8 mouse cellular contexts compared by ENCODE assay signal in genomic region chr8:112061372-112061771, GRCm38 (mm10). TPM values are rescaled to one million over a fixed set of nuclear protein-coding genes. Genes with fewer than 3 reads are reported as not detected.
DNase-seq lines count a peak whose midpoint lies in the region; ATAC-seq lines count a peak whose summit lies in the region.
"Had no signal": no experiment of that assay in that cellular context is flagged by ENCODE, and none has a peak within 500 bp of the region (broad histone marks: within the 10 kb centered on the region; RNA-seq: fewer than 3 reads in every experiment).

No protein-coding gene starts in this region.

- peak; percentile 49 for DNase-seq in kidney, adult 9 months
- peak; percentile 56 for DNase-seq in A20 (ENCODE audit: low read depth, low spot score)
- DNase-seq in cerebellum, adult 8-10 months, result peak; percentile 37
- DNase-seq in induced T-regulatory cell, adult 2 months (ENCODE audit: low read depth), result peak; percentile 64
- DNase-seq in natural killer cell, adult 2 months (ENCODE audit: low spot score in 2 of 2), result peak; percentile 2 to 6

- H3K9me3 ChIP-seq in kidney, embryonic 15.5 days (replicated peaks), result no peaks in the 10 kb centered on the region

- H3K36me3 ChIP-seq in kidney, embryonic 15.5 days, result no peaks in the 10 kb centered on the region

- H3K27ac ChIP-seq in kidney, embryonic 15.5 days, result no peak overlapping the region
- H3K27ac ChIP-seq: macrophage had no signal

- H3K9ac ChIP-seq in kidney, embryonic 15.5 days, result no peak overlapping the region

- no peaks in the 10 kb centered on the region for H3K27me3 ChIP-seq in kidney, embryonic 15.5 days

- 38% methylated on average over 4 of the region's 4 CpGs for WGBS in kidney, embryonic 15.5 days

- H3K4me1 ChIP-seq in kidney, embryonic 15.5 days, result no peaks in the 10 kb centered on the region

- H3K4me3 ChIP-seq in kidney, embryonic 15.5 days (replicated peaks), result no peak overlapping the region

- no peak for ATAC-seq in kidney, embryonic 15.5 days (replicated peaks; ENCODE audit: low FRiP score)
- ATAC-seq in CD4-positive, CD25-positive, alpha-beta regulatory T cell, adult 4 months, result peak; percentile 23

- H3K4me2 ChIP-seq in kidney, embryonic 15.5 days, result no peak overlapping the region

RNA-seq across cellular contexts. Expression of gene Gm6793, which starts 46.5 kb away (rescaled TPM):
- polyA plus RNA-seq in kidney, embryonic 15.5 days (2015; fragmentation: Nextera tagmentation; extraction: Ambion mirVana), result 0.12 and 0.73 TPM in 2 replicates
- polyA plus RNA-seq in CD4-positive, CD25-positive, alpha-beta regulatory T cell, adult 4 months (2017; shearing (Covaris generic)), result under 1 TPM; 0.96 to 1.00 TPM
- polyA plus RNA-seq: macrophage had no signal

RNA-seq across cellular contexts. Expression of gene Terf2ip, which starts 50.2 kb away (rescaled TPM):
- polyA plus RNA-seq in kidney, embryonic 15.5 days (2015; fragmentation: Nextera tagmentation; extraction: Ambion mirVana), result 23.9 and 27.6 TPM in 2 replicates
- polyA plus RNA-seq in CD4-positive, CD25-positive, alpha-beta regulatory T cell, adult 4 months (2017; shearing (Covaris generic)), result 10 to 100 TPM in 1 of 2 experiments, 1 to 10 TPM in 1; 9.9 to 11.4 TPM

RNA-seq across cellular contexts. Expression of gene Kars, which starts 50.2 kb away (rescaled TPM):
- 209 and 219 TPM in 2 replicates for polyA plus RNA-seq in kidney, embryonic 15.5 days (2015; fragmentation: Nextera tagmentation; extraction: Ambion mirVana)
- 100 to 1,000 TPM; 166 to 286 TPM for polyA plus RNA-seq in CD4-positive, CD25-positive, alpha-beta regulatory T cell, adult 4 months (2017; shearing (Covaris generic))

Comparison
In these comparisons a context has a peak if more than half of its experiments do, and no peak if none do; other contexts are left out.
1. DNase-seq: peak in every context shown above with its lines; median percentile 64 in induced T-regulatory cell, adult 2 months; 56 in A20; 49 in kidney, adult 9 months; 37 in cerebellum, adult 8-10 months; 4 in natural killer cell, adult 2 months.